Mouse (Mus musculus) hindbrain, embryonic 14.5 days (tissue): ENCODE data around the gene Eif4e. TPM values are rescaled to one million over a fixed set of nuclear protein-coding genes. Genes with fewer than 3 reads are reported as not detected.

Source experiments
- ATAC-seq: fragments of 200-750 bp; cut with Nextera tagmentation; 2 replicates; pipeline ENCODE4 v1.8.0; 2017; ENCODE audit warnings: moderate number of reproducible peaks, mild to moderate bottlenecking, moderate TSS enrichment, moderate library complexity; ENCODE audit not compliant: low FRiP score
- DNase-seq: peaks from one replicate; pipeline ENCODE4 v3.0.0-alpha.2; 2015; ENCODE audit warnings: low spot score
- H3K27ac ChIP-seq: fragments of 300-500 bp; sonication (generic); 2 replicates; pipeline ENCODE4 v1.5.1; 2014; ENCODE audit warnings: mild to moderate bottlenecking, moderate library complexity
- H3K27me3 ChIP-seq: fragments of 300-500 bp; sonication (generic); 2 replicates; pipeline ENCODE4 v1.6.1; 2014; ENCODE audit warnings: mild to moderate bottlenecking, low read length, mixed read lengths; ENCODE audit not compliant: control insufficient read depth, insufficient read depth
- H3K36me3 ChIP-seq: fragments of 300-500 bp; sonication (generic); replicated peaks from 2 replicates; pipeline ENCODE4 v1.6.1; 2014; ENCODE audit not compliant: control insufficient read depth, insufficient read depth
- H3K4me1 ChIP-seq: fragments of 300-500 bp; sonication (generic); replicated peaks from 2 replicates; pipeline ENCODE4 v1.6.1; 2014; ENCODE audit warnings: antibody characterized with exemption, low read length, mixed read lengths; ENCODE audit not compliant: control insufficient read depth, insufficient read depth
- H3K4me2 ChIP-seq: fragments of 300-500 bp; sonication (generic); replicated peaks from 2 replicates; pipeline ENCODE4 v1.6.1; 2014; ENCODE audit warnings: mild to moderate bottlenecking, moderate library complexity
- H3K4me3 ChIP-seq: fragments of 300-500 bp; sonication (generic); replicated peaks from 2 replicates; pipeline ENCODE4 v1.5.1; 2014; ENCODE audit warnings: mild to moderate bottlenecking, low read length
- H3K9ac ChIP-seq: fragments of 300-500 bp; sonication (generic); 2 replicates; pipeline ENCODE4 v1.6.1; 2014
- H3K9me3 ChIP-seq: fragments of 300-500 bp; sonication (generic); 2 replicates; pipeline ENCODE4 v1.6.1; 2016; ENCODE audit warnings: low read length; ENCODE audit not compliant: control insufficient read depth
- WGBS: fragments of 180-500 bp; shearing (Covaris S2); extraction: QIAGEN DNeasy Blood & Tissue Kit; methylation state at CpG from one replicate; pipeline ENCODE4 v1.1.7; 2014; 5-methylcytosine and 5-hydroxymethylcytosine counted together
- polyA plus RNA-seq: library from polyadenylated mRNA; unstranded; fragments of >200 nt; fragmentation: Nextera tagmentation; extraction: Ambion mirVana; gene quantifications from 2 replicates; pipeline ENCODE4 v1.2.1, GENCODE M21; 2014

Eif4e gene
- polyA plus RNA-seq, 1 experiment from 2014 or later = 314 TPM

DNA sequence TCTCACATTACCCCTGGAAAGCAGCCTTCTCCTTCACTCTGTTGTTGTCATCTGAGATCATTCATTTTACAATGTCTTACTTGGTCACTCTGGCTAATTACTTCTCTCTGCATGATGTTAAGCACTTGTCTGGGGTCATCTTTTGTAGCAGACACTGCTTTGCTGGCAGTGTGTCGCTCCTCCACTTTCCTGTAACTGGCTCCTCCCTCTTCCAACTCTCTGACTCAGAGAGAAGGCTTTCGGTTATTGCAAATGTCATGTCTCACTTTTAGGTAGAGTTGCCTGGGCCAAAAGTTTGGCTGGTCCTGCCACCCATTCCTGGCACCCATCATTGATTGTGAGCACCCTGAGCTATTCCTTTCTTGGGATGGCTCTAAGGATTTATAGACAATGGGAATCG, 11.2 kb upstream of the Eif4e start:
- DNase-seq (no peak), ATAC-seq (no peak)
- no peaks in the 10 kb centered on the region for H3K9me3 ChIP-seq
- no peaks in the 10 kb centered on the region for H3K36me3 ChIP-seq
- H3K4me3 ChIP-seq = no peak overlapping the region
- no peak overlapping the region for H3K4me2 ChIP-seq
- H3K27ac ChIP-seq = no peak overlapping the region
- H3K9ac ChIP-seq = no peak overlapping the region
- no peaks in the 10 kb centered on the region; the same call in 1 of the 2 replicates for H3K4me1 ChIP-seq
- no peaks in the 10 kb centered on the region for H3K27me3 ChIP-seq
- WGBS = 37% methylated on average over 3 of the region's 3 CpGs

DNA sequence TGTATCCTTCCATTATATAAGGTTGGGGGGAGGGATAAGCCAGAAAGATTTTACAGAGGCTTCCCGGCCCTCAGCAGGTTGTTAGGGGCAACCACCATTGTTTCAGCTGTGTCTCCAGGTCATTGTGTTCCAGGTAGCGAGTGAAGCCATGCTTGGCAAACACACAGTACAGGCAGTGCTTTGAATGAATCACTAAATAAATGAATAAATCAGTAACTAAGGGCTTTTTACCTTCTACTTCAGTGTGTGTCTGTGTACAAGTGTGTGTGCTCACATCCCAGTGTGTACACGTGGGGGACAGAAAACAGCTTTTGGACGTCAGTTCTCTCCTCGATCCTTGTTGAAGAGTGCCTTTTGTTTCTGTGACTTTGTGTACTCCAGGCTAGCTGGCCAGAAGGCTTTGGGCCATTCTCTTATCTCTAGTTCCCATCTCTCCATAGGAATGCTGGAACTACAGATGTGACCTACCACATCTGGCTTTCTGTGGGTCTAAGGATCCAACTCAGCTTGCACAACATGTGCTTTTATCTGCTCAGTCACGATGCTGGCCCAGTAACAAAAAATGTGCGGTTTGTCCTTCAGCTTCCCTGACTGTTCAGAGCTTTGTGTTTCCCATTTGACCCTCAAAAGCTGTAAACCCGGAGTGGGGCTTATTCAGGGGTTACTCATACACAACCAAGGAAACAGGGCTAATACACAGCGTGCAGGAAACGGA, 10.2 kb upstream of the Eif4e start:
- DNase-seq = no peak
- no peaks in the 10 kb centered on the region for H3K9me3 ChIP-seq
- peak; percentile 59; the same call in 1 of the 2 replicates for ATAC-seq
- H3K4me3 ChIP-seq = no peak overlapping the region
- no peak overlapping the region for H3K27ac ChIP-seq
- no peaks in the 10 kb centered on the region for H3K27me3 ChIP-seq
- no peak overlapping the region for H3K4me2 ChIP-seq
- WGBS = 25% methylated on average over 10 of the region's 10 CpGs
- H3K36me3 ChIP-seq = no peaks in the 10 kb centered on the region
- H3K9ac ChIP-seq = no peak overlapping the region
- H3K4me1 ChIP-seq = no peaks in the 10 kb centered on the region; the same call in 1 of the 2 replicates

DNA sequence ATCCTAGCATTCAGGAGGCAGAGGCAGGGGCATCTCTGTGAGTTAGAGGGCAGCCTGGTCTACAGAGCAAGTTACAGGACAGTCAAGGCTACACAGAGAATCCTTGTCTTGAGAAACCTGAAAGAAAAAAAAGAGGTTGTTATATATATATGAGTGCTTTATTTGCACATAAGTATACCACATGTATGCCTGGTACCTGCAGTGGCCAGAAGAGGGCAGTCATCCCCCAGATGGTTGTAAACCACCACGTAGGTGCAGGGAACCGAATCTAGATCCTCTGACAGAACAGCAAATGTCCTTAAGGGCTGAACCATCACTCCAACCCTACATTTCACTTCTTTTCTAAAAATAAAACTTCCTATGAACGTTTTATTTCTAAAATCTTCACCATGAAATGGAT, 8.1 kb upstream of the Eif4e start:
- no peaks in the 10 kb centered on the region for H3K36me3 ChIP-seq
- no peak overlapping the region for H3K27ac ChIP-seq
- H3K27me3 ChIP-seq = no peaks in the 10 kb centered on the region
- H3K9me3 ChIP-seq = no peaks in the 10 kb centered on the region
- no peak overlapping the region for H3K9ac ChIP-seq
- WGBS = 73% methylated on average over 3 of the region's 3 CpGs
- H3K4me2 ChIP-seq = no peak overlapping the region
- H3K4me1 ChIP-seq = no peaks in the 10 kb centered on the region; the same call in 1 of the 2 replicates
- no peak for DNase-seq
- ATAC-seq = no peak
- no peak overlapping the region for H3K4me3 ChIP-seq

DNA sequence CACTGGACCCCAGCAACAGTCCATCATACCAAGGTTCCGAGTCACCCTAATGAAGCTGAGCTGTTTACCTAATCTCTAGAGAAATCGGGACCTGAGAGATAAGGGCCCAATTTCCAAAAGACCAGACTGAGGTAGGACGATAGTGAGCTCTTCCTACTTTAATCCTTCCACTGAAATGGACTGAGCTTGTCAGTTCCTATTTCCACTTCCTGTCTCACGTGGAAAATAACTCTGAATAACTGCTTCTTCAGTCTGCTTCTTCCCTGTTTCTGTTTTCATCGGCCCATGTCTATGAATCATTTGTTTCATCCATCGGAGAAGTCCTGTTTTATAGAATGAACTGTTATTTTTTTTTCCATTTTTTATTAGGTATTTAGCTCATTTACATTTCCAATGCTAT, 6.8 kb upstream of the Eif4e start:
- 89% methylated on average over 6 of the region's 6 CpGs for WGBS

DNA sequence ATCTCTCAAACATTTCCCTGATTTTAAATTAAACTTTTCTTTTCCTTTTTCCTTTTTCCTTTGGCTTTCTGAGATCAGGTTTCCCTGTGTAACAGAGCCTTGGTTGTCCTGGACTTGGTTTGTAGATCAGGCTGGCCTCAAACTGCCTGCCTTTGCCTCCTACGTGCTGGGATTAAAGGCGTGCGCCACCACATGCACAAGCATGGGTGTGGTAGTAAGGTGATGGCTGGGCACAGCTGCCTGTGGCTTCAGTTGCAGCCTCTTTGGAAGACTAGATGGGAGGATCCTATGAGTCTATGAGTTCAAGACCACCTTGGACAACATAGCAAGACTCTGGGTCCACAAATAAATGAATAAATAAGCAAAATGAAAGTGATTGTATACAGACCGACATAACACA, 2.0 kb upstream of the Eif4e start:
- no peaks in the 10 kb centered on the region for H3K36me3 ChIP-seq
- H3K4me2 ChIP-seq = no peak overlapping the region
- H3K27me3 ChIP-seq = no peaks in the 10 kb centered on the region
- no peak overlapping the region for H3K4me3 ChIP-seq
- no peak overlapping the region for H3K27ac ChIP-seq
- WGBS = 96% methylated on average over 4 of the region's 4 CpGs
- no peak for ATAC-seq
- DNase-seq = no peak
- peaks cover 14% of the 10 kb centered on the region for H3K4me1 ChIP-seq
- no peak overlapping the region for H3K9ac ChIP-seq
- H3K9me3 ChIP-seq = no peaks in the 10 kb centered on the region

More for the DNA sequence above, 6.8 kb upstream of the Eif4e start:
- no peaks in the 10 kb centered on the region for H3K9me3 ChIP-seq
- DNase-seq (no peak), ATAC-seq (no peak)
- no peaks in the 10 kb centered on the region for H3K27me3 ChIP-seq
- H3K36me3 ChIP-seq = no peaks in the 10 kb centered on the region
- H3K27ac ChIP-seq = no peak overlapping the region
- no peak overlapping the region for H3K9ac ChIP-seq
- H3K4me2 ChIP-seq = no peak overlapping the region
- no peak overlapping the region for H3K4me3 ChIP-seq
- no peaks in the 10 kb centered on the region; the same call in 1 of the 2 replicates for H3K4me1 ChIP-seq

DNA sequence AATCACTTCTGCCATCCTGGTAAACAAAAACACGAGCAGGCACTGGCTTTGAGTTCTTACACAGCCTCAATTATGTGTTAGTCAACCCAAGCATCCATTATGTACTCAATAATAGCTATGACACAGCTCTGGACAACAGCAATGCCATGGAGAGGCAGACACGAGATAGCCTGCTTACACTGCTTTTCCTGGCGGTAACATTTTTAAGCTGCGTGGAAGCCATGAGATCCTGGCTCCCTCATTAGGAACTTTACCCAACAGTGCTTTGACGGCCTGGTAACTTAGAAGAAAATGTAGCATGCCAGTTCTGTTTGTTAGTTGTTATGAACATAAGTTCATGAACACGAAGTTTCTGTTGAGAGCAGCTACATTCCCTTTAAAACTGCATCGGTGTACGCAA, 485 bp upstream of the Eif4e start:
- Histone ChIP-seq H3K4me1 (peaks cover 21% of the 10 kb centered on the region), H3K4me3 (no peak overlapping the region), H3K36me3 (no peaks in the 10 kb centered on the region), H3K4me2 (no peak overlapping the region), H3K27me3 (no peaks in the 10 kb centered on the region), H3K9me3 (no peaks in the 10 kb centered on the region), H3K27ac (no peak overlapping the region), H3K9ac (no peak overlapping the region)
- 49% methylated on average over 8 of the region's 8 CpGs for WGBS
- no peak for ATAC-seq
- no peak for DNase-seq

DNA sequence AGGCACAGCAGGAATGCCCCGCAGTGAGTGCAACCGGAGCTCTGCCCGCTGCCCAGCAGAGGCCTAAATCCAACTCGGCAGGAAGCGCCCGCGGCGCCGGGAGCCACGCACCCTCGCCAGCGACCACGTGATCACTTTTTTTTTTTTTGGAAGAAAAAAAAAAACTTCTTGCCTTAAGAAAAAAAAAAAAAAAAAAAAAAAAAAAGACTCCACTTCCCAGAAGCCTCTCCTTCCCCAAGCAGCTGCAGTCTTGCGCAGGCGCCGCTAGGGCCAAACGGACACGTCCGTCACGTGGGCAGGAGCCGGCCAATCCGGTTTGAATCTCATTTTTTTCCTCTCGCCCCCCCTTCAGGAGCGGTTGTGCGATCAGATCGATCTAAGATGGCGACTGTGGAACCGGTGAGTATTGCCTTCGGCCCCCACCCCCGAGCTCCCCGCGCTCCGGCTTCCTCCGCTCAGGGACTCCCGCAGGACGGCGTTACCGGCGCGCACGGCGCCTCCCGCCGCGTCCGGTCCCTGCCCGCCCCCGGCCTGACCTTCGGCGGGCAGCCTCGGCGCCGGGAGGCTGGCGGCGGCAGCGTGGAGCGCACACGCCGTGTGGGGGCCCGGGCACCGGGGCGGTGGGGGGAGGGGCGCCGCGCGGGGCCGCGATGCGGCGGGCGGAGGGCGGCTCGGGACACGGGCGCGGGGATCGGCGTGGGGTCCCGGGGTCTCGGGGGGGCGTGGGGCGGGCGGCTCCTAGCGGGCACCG, 1.1 kb downstream of the Eif4e start:
- H3K27ac ChIP-seq = peak overlapping the region; percentile 97
- peaks cover 21% of the 10 kb centered on the region for H3K4me1 ChIP-seq
- ATAC-seq (peak; percentile 95), DNase-seq (peak; percentile 97)
- H3K9ac ChIP-seq = peak overlapping the region; percentile 91
- no peaks in the 10 kb centered on the region for H3K9me3 ChIP-seq
- H3K4me2 ChIP-seq = peak overlapping the region; percentile 94
- H3K27me3 ChIP-seq = no peaks in the 10 kb centered on the region
- peak overlapping the region; percentile 99 for H3K4me3 ChIP-seq
- WGBS = under 1% methylated on average over 64 of the region's 85 CpGs
- no peaks in the 10 kb centered on the region for H3K36me3 ChIP-seq

DNA sequence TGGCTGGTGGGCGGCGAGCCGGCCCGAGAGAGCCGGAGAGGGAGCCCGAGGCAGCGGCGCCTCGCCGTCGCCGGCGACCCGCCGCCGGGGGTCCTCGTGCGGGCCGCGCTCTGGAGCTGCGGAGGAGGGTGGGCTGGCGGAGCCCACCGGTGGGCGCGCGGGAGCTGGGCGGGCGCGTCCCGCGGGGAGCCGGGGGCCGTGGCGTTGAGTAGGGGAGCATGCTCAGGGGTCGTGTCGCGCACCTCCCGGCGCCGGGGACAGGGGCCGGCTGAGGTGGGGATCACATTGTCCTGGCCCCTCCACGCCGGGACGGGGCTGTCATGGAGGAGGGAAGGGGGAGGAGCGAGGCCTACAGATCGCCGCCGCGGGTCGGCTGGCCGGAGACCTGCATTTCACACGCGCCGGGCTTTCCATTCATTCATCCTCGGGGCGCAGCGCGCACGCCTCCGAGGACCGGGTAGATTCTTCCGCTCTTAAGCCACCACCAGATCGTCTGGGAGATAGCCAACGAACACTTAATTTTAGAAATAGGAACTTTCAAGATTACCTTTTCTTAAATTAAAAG, 1.8 kb downstream of the Eif4e start:
- H3K27ac ChIP-seq = peak overlapping the region; percentile 97
- DNase-seq (peak; percentile 58), ATAC-seq (peak; percentile 69)
- no peaks in the 10 kb centered on the region for H3K27me3 ChIP-seq
- H3K36me3 ChIP-seq = no peaks in the 10 kb centered on the region
- peak overlapping the region; percentile 91 for H3K9ac ChIP-seq
- H3K4me3 ChIP-seq = peak overlapping the region; percentile 99
- peak overlapping the region; percentile 83 for H3K4me2 ChIP-seq
- H3K9me3 ChIP-seq = no peaks in the 10 kb centered on the region
- under 1% methylated on average over 55 of the region's 64 CpGs for WGBS
- H3K4me1 ChIP-seq = peaks cover 21% of the 10 kb centered on the region

DNA sequence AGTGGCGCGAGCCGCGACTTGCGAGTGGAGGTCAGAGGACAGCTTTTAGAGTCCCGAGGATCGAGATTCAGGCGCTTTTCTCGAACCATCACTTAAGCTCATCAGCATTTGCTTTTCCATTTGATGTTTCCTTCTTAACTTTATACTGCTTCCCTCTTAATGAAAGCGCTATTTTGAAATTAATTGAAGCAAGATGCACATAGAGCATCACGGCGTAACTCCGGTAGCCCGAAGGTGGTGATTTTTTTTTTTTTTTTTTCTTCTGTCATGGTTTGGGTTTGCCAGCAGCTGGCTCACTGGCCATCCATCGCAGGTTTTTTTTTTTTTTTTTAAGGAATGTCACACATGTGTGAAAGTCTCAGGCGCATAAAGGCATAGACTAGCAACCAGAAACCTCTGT, 2.3 kb downstream of the Eif4e start:
- H3K4me2 ChIP-seq = peak overlapping the region; percentile 83
- no peaks in the 10 kb centered on the region for H3K36me3 ChIP-seq
- peak overlapping the region; percentile 99 for H3K4me3 ChIP-seq
- H3K9ac ChIP-seq = peak overlapping the region; percentile 91
- no peaks in the 10 kb centered on the region for H3K9me3 ChIP-seq
- no peak overlapping the region; the same call in 1 of the 2 replicates for H3K27ac ChIP-seq
- no peaks in the 10 kb centered on the region for H3K27me3 ChIP-seq
- WGBS = 3% methylated on average over 16 of the region's 16 CpGs
- DNase-seq (peak; percentile 51), ATAC-seq (no peak)
- H3K4me1 ChIP-seq = peaks cover 21% of the 10 kb centered on the region
